Mouse (Mus musculus) embryonic facial prominence, embryonic 15.5 days (tissue): ENCODE data around the gene Pdcd6ip. TPM values are rescaled to one million over a fixed set of nuclear protein-coding genes. Genes with fewer than 3 reads are reported as not detected.
"Not testable (repeated sequence)": the region's sequence is repeated elsewhere in the genome, so short reads cannot be mapped to it uniquely, and the experiment has no call there.

ENCODE experiments used
- ATAC-seq: fragments of 200-750 bp; cut with Nextera tagmentation; 2 replicates; pipeline ENCODE4 v1.8.0; 2017; ENCODE audit warnings: low read depth, moderate TSS enrichment; ENCODE audit not compliant: insufficient number of reproducible peaks, low FRiP score, low TSS enrichment
- H3K27ac ChIP-seq: fragments of 300-500 bp; sonication (generic); replicated peaks from 2 replicates; pipeline ENCODE4 v1.5.1; 2015; ENCODE audit warnings: mild to moderate bottlenecking, inconsistent platforms
- H3K27me3 ChIP-seq: fragments of 300-500 bp; sonication (generic); 2 replicates; pipeline ENCODE4 v1.6.1; 2015; ENCODE audit warnings: inconsistent platforms
- H3K36me3 ChIP-seq: fragments of 300-500 bp; sonication (generic); 2 replicates; pipeline ENCODE4 v1.6.1; 2015; ENCODE audit warnings: mild to moderate bottlenecking, inconsistent platforms
- H3K4me1 ChIP-seq: fragments of 300-500 bp; sonication (generic); 2 replicates; pipeline ENCODE4 v1.6.1; 2015; ENCODE audit warnings: inconsistent platforms
- H3K4me2 ChIP-seq: fragments of 300-500 bp; sonication (generic); replicated peaks from 2 replicates; pipeline ENCODE4 v1.6.1; 2015; ENCODE audit warnings: mild to moderate bottlenecking, inconsistent platforms
- H3K4me3 ChIP-seq: fragments of 300-500 bp; sonication (generic); replicated peaks from 2 replicates; pipeline ENCODE4 v1.5.1; 2015; ENCODE audit warnings: mild to moderate bottlenecking, inconsistent platforms
- H3K9ac ChIP-seq: fragments of 300-500 bp; sonication (generic); 2 replicates; pipeline ENCODE4 v1.6.1; 2015; ENCODE audit warnings: inconsistent platforms
- H3K9me3 ChIP-seq: fragments of 300-500 bp; sonication (generic); replicated peaks from 2 replicates; pipeline ENCODE4 v1.6.1; 2016; ENCODE audit warnings: inconsistent platforms
- WGBS: fragments of 180-500 bp; shearing (Covaris S2); methylation state at CpG from one replicate; pipeline ENCODE4 v1.1.7; 2015; 5-methylcytosine and 5-hydroxymethylcytosine counted together
- polyA plus RNA-seq: library from polyadenylated mRNA; unstranded; fragments of >200 nt; fragmentation: Nextera tagmentation; extraction: Ambion mirVana; gene quantifications from 2 replicates; pipeline ENCODE4 v1.2.1, GENCODE M21; 2015

Gene Pdcd6ip
- polyA plus RNA-seq, 1 experiment from 2014 or later = 73.5 TPM

DNA sequence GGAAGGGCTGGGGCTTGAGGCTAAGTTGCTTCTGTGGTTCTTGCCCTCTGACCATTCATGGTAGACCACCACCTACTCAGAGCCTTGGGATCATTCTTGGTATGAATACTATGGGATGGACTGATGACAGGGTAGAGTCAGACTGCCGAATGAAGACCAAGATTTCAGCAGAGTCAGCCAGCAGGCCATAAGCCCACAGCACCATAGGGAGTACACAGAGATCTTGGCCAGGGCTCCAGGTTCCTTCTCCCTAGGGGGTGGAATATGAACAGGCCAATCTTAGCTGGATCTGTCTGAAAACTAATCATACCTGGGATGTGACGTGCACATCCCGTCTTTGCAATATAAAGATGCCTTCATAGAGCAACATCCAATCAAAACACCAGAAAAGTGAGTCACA is 23.5 kb upstream of the Pdcd6ip start:
- H3K27ac ChIP-seq = no peak overlapping the region
- no peak overlapping the region for H3K4me2 ChIP-seq
- no peaks in the 10 kb centered on the region for H3K9me3 ChIP-seq
- no peak overlapping the region for H3K4me3 ChIP-seq
- no peaks in the 10 kb centered on the region for H3K4me1 ChIP-seq
- no peaks in the 10 kb centered on the region for H3K36me3 ChIP-seq
- 63% methylated on average over 3 of the region's 3 CpGs for WGBS
- peak; percentile 29; the same call in 1 of the 2 replicates for ATAC-seq
- H3K27me3 ChIP-seq = no peaks in the 10 kb centered on the region
- H3K9ac ChIP-seq = no peak overlapping the region

DNA sequence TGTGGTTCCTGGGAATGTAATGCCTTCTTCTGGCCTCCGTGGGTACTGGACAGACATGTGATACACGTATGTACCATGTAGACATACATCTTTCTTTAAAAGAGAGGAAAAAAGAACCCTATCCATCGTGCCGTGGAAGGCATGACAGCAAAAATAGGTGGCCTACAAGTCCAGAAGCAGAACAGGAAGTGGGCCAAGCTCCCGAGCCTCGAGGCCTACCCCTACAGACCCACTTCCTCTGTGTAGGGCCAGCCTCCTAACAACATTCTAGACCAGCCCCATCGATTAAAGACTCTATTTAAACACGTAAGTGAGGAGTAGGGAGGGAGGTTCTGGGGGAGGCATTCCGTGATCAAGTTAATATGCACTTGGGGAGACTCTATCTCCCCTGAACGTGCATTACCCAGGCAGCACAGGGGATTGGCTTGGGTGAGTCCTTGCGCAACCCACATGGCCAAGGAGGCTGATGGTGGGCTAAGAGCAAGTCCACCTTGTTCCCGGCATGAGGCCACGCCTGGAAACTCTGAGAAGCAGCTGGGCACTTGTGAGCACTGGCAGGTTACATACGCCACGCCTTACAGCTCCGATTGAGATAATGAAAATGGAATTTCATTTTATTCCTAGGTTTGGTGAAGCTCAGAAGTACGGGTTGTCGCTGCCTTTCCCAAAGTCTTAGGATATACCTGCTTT is 19.1 kb upstream of the Pdcd6ip start:
- Histone ChIP-seq H3K9me3 (no peaks in the 10 kb centered on the region), H3K27ac (no peak overlapping the region), H3K4me1 (no peaks in the 10 kb centered on the region), H3K4me3 (no peak overlapping the region), H3K4me2 (no peak overlapping the region), H3K36me3 (no peaks in the 10 kb centered on the region), H3K27me3 (no peaks in the 10 kb centered on the region), H3K9ac (no peak overlapping the region)
- ATAC-seq = no peak
- 83% methylated on average over 18 of the region's 18 CpGs for WGBS

DNA sequence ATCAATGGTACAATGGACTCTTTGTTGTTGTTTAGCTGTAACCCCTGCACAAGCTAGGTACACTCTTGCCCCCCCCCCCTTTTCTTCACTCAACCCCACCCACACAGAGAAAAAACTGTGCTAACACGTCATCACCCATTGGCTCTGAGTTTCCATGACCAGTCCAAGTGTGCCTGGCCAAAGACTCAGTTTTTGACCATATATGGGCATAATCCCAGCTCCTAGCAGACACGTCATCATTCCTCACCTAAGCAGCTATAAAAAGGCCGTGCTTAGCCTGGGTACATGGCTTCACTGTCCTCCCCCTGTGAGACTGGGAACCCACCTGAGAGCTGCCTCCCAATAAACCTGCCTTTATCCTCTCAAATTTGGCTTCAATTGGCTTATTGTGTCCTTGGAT is 18.1 kb upstream of the Pdcd6ip start:
- no peak for ATAC-seq
- WGBS = 57% methylated on average over 3 of the region's 3 CpGs
- H3K27ac ChIP-seq = no peak overlapping the region
- no peak overlapping the region for H3K9ac ChIP-seq
- H3K9me3 ChIP-seq = no peaks in the 10 kb centered on the region
- H3K4me1 ChIP-seq = no peaks in the 10 kb centered on the region
- no peaks in the 10 kb centered on the region for H3K36me3 ChIP-seq
- no peak overlapping the region for H3K4me3 ChIP-seq
- H3K4me2 ChIP-seq = no peak overlapping the region
- H3K27me3 ChIP-seq = no peaks in the 10 kb centered on the region

DNA sequence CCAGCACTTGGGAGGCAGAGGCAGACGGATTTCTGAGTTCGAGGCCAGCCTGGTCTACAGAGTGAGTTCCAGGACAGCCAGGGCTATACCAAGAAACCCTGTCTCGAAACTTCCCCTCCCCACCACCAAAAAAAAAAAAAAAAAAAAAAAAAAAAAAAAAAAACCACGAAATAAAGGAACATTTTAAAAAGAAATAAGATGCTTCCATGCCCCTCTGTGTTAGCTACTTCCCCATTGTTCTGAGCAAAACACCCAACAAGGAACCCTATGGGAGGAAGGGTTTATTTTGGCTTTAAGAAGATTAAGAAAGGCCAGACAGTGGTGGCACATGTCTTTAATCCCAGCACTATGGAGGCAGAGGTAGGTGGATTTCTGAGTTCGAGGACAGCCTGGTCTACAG is 17.6 kb upstream of the Pdcd6ip start:
- H3K36me3 ChIP-seq, H3K9me3 ChIP-seq, H3K4me3 ChIP-seq, H3K9ac ChIP-seq, H3K27ac ChIP-seq, ATAC-seq, H3K4me2 ChIP-seq, H3K4me1 ChIP-seq, H3K27me3 ChIP-seq: not testable (repeated sequence)
- 86% methylated on average over 5 of the region's 5 CpGs for WGBS

DNA sequence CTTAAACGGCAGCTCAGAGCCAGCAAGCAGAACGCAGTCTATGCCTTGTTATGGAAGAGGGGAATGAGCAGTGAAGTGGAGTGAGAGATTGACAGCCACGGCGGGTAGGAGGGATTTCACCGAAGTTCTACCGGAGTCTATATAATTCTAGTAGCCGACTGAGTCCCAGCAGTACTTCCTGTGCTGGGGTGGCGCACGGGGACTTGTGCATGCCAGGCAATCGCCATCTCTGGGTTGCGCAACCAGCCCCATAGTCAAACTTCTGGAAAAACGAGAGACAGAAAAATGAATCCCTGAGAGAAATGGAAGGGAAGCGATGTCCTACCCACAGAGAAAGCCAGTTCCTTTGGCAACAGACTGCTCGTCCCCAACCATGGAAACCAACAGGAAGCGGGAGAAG is 16.6 kb upstream of the Pdcd6ip start:
- WGBS = 80% methylated on average over 15 of the region's 15 CpGs
- no peak for ATAC-seq
- H3K27ac ChIP-seq = no peak overlapping the region

DNA sequence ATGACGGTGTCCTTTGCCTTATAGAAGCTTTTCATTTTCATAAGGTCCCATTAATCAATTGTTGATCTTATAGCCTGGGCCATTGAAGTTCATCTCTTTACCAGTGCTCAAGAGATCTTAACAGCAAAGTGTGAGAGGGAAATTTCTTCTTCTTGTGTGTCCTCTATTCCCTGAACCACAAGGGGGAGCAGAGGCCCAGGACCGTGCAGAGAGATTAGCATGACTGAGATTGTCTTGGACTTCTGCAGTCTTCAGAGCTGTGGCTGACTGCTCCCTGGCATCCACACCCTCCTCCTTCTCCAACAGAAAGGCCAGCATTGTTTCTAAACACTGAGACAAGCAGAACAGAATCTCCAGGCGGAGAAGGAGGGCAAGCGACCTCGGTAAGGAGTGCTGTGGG is 11.0 kb upstream of the Pdcd6ip start:
- whole genome bisulfite sequencing = 33% methylated on average over 5 of the region's 5 CpGs
- no peaks in the 10 kb centered on the region for H3K36me3 ChIP-seq
- H3K4me3 ChIP-seq = no peak overlapping the region
- no peak overlapping the region for H3K4me2 ChIP-seq
- no peak for ATAC-seq
- no peaks in the 10 kb centered on the region for H3K4me1 ChIP-seq
- H3K9me3 ChIP-seq = no peaks in the 10 kb centered on the region
- no peak overlapping the region for H3K9ac ChIP-seq
- no peaks in the 10 kb centered on the region; the same call in 1 of the 2 replicates for H3K27me3 ChIP-seq
- no peak overlapping the region for H3K27ac ChIP-seq

More for the DNA sequence above, 16.6 kb upstream of the Pdcd6ip start:
- H3K27me3 ChIP-seq = no peaks in the 10 kb centered on the region
- H3K4me3 ChIP-seq = no peak overlapping the region
- H3K9me3 ChIP-seq = no peaks in the 10 kb centered on the region
- no peak overlapping the region for H3K4me2 ChIP-seq
- no peaks in the 10 kb centered on the region for H3K4me1 ChIP-seq
- no peak overlapping the region for H3K9ac ChIP-seq
- no peaks in the 10 kb centered on the region for H3K36me3 ChIP-seq

DNA sequence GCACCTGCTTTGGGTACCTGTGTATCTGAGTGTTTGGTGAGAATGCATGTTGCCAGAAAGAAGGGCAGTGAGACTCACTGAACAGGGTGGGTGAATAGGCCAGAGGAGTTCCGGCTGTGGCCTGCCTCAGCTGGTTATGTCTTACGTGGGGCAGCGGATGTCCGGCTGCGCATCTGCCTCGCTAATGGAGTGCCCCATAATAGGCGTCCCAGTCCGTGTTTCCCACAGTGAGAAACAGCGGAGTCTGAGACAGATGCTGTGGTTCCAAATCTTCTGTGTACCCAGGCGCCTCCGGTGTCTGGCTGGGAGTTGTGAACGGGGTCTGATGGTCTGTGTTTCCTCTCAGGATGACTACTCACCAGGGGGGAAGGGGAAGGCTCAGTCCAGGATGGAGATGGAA is 2.8 kb upstream of the Pdcd6ip start:
- Histone ChIP-seq H3K4me2 (no peak overlapping the region), H3K9me3 (no peaks in the 10 kb centered on the region), H3K4me3 (no peak overlapping the region), H3K27me3 (no peaks in the 10 kb centered on the region; the same call in 1 of the 2 replicates), H3K4me1 (peaks cover 12% of the 10 kb centered on the region), H3K9ac (no peak overlapping the region), H3K27ac (no peak overlapping the region), H3K36me3 (no peaks in the 10 kb centered on the region)
- WGBS = 81% methylated on average over 12 of the region's 12 CpGs
- ATAC-seq = no peak

DNA sequence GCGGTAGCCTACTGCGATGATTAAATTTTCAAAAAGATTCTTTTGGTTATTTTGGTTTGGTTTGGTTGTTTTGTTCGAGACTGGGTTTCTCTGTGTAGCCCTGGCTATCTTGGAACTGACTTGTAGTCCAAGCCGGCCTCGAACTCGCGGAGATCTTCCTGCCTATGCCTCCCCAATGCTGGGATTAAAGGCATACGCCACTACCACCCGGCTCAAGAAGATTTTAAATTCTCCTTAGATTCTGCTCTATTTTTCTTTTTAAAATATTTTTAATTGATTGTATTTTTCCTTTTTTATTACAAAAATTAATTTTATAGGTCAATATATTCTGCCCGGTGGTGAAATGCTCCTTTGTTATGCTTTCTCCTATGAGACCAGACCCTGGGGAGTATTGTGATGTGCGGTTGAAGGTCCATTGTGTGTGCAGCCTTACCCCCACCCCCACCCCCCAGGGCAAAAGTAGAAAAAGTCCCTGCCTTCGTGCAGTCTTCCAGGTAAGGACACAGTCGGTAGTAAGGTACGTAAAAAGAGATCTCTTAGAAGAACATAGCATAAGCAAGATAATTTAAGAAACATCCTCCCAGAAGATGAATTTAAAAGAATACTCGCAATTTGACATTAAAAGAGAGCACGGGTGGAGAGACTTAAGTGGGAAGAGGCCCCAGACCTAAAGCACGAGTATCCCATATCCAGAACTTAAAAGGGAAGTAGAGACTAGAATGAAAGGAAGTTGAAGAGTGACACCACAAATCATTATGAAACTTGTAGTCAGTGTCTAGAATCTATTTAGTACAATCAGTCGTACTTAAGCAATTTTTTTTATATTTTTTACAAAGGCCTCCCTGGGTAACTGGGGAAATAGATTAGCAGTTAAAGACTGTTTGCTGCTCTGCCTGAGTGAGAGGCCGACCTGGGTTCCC is 562 bp upstream of the Pdcd6ip start:
- no peak overlapping the region for H3K9ac ChIP-seq
- H3K27ac ChIP-seq = peak overlapping the region; percentile 92; the same call in 1 of the 2 replicates
- peak overlapping the region; percentile 62 for H3K4me2 ChIP-seq
- peaks cover 20% of the 10 kb centered on the region for H3K4me1 ChIP-seq
- H3K4me3 ChIP-seq = peak overlapping the region; percentile 95
- 51% methylated on average over 19 of the region's 19 CpGs for WGBS
- no peaks in the 10 kb centered on the region for H3K27me3 ChIP-seq
- H3K9me3 ChIP-seq = no peaks in the 10 kb centered on the region
- no peaks in the 10 kb centered on the region for H3K36me3 ChIP-seq
- ATAC-seq = no peak; the same call in 1 of the 2 replicates

DNA sequence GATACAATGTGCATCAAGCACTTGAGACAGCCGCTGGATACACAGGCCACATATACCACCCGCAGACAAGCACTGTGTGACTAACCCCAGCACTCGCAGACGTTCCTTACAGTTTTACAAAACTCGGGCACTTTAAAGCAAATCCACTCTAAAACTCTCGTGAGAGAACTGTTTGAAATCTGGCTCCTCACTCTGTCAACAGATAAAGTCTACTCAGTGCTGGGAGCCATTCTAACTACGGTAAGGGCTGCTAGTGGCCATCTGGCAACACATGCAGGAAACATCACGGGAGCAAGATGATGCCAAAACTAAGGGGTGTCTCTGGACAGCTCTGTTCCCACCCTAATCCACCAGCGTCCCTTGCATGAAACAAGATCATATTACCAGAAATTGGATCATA is 1.2 kb downstream of the Pdcd6ip start:
- Histone ChIP-seq H3K9me3 (no peaks in the 10 kb centered on the region), H3K36me3 (no peaks in the 10 kb centered on the region), H3K9ac (peak overlapping the region; percentile 33; the same call in 1 of the 2 replicates), H3K27ac (no peak overlapping the region), H3K4me1 (peaks cover 20% of the 10 kb centered on the region), H3K4me2 (peak overlapping the region; percentile 62), H3K4me3 (peak overlapping the region; percentile 95), H3K27me3 (no peaks in the 10 kb centered on the region)
- ATAC-seq = no peak
- WGBS = 45% methylated on average over 9 of the region's 9 CpGs

DNA sequence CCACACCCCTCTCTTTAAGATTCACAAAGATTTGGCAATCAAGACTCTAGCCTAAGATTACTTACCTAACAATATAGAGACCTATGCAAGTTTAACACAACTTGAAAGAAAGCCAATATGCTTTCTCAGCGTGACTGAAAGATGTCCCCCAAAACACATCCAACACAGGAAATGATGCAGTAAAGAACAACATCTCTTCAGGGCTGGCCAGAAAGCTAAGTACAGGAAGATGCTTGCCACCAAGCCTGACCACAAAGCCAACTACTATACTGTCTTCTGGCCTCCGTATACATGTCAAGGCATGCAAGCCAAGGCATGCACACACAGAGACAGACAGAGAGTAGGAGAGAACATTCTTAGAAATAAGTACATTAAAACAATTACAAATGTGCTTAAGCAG is 2.0 kb downstream of the Pdcd6ip start:
- Histone ChIP-seq H3K4me1 (peaks cover 20% of the 10 kb centered on the region), H3K4me3 (peak overlapping the region; percentile 95), H3K4me2 (peak overlapping the region; percentile 62), H3K9ac (no peak overlapping the region), H3K27me3 (no peaks in the 10 kb centered on the region), H3K9me3 (no peaks in the 10 kb centered on the region), H3K36me3 (no peaks in the 10 kb centered on the region), H3K27ac (no peak overlapping the region)
- WGBS = 56% methylated on average over 2 of the region's 2 CpGs
- no peak for ATAC-seq

DNA sequence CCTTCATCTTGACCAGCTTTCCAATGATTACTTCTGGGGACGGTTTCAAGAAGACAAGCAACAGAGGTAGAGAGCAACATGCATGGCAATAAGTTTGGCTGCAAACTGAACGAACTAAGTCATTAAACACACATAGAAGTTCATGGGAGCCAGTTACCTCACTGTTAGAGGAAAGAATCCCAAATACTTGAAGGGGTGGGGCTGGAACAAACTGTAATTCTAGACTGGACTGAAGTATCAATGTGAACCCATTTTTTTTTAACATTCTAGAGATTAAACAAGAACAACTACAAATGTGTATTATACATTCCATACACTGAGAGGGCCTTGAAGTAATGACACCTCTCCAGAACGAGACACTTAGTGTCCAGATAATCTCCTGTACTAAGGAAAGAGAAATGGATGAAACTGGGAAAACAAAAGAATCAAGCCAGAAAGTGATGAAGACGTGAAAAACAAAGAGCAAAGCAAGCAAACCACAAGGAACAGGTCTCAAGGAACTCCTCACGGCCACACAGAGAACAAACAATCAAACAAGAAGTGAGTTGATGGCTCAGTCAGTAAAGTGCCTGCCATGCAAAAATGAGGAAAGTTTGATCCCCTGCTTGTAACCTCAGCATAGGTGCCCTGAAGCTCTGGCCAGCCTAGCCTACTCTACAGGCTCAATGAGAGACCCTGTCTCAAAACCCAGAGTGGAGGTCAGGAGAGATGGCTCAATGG is 6.5 kb downstream of the Pdcd6ip start:
- Histone ChIP-seq H3K9me3 (no peaks in the 10 kb centered on the region), H3K36me3 (peaks cover 14% of the 10 kb centered on the region; the same call in 1 of the 2 replicates), H3K27ac (no peak overlapping the region), H3K9ac (no peak overlapping the region), H3K27me3 (no peaks in the 10 kb centered on the region), H3K4me2 (no peak overlapping the region), H3K4me1 (peaks cover 15% of the 10 kb centered on the region), H3K4me3 (no peak overlapping the region)
- 80% methylated on average over 5 of the region's 5 CpGs for WGBS
- ATAC-seq = no peak
